Mouse (Mus musculus) spleen, adult 2 months (tissue): ENCODE measurements around the gene Cxcl10.

Source experiments
- CTCF ChIP-seq: fragments of 200-500 bp; IDR thresholded peaks from 2 replicates; pipeline ENCODE4 v1.5.1; 2011; ENCODE audit warnings: mild to moderate bottlenecking, inconsistent platforms; ENCODE audit not compliant: insufficient read depth, insufficient read length, insufficient replicate concordance; ENCODE audit errors: extremely low read depth
- POLR2A ChIP-seq: fragments of 200-500 bp; IDR thresholded peaks from 2 replicates; pipeline ENCODE4 v1.6.1; 2011; ENCODE audit warnings: low read depth, low read length, inconsistent platforms

- TF ChIP-seq POLR2A = no peak
- peak; percentile 22; the same call in 1 of the 2 replicates for TF ChIP-seq CTCF
Observed at GRCm38 (mm10) chr5:92384855-92385254, 36.2 kb upstream of the Cxcl10 start.
